Mouse (Mus musculus) gastrocnemius, postnatal 36 days (tissue): ENCODE data around the gene Stx11. TPM values are rescaled to one million over a fixed set of nuclear protein-coding genes. Genes with fewer than 3 reads are reported as not detected.
A peak's percentile ranks its signal among the peaks of the same experiment; 100 is the strongest.
"Not testable (repeated sequence)": the region's sequence is repeated elsewhere in the genome, so short reads cannot be mapped to it uniquely, and the experiment has no call there.

Source experiments
- DNase-seq, 2 experiments: peaks; one replicate each; pipeline ENCODE4 v3.0.0; 2022
- intact Hi-C: fragments of 180-260 bp; cut with DNase I; formaldehyde crosslinking; loops from one replicate; pipeline ENCODE4 v1.15.1; 2025
- total RNA-seq, 2 experiments: library from RNA; stranded (reverse); gene quantifications; 2 replicates each; pipeline ENCODE4 v1.2.3; 2021

Gene Stx11
- total RNA-seq, 2 experiments from 2014 or later: 0.20 to 0.48 TPM

GRCm38 (mm10) chr10:12963362-12964147, 543 bp downstream of the Stx11 start:
- intact Hi-C loops: no loop called here
- no peak for DNase-seq

- intact Hi-C loops: no loop called here
- DNase-seq: no peak
Observed at GRCm38 (mm10) chr10:12962238-12962637, 1.9 kb downstream of the Stx11 start.

- intact Hi-C loops: no loop called here
- DNase-seq: no peak
Observed at GRCm38 (mm10) chr10:12961546-12961945, 2.6 kb downstream of the Stx11 start.

DNA sequence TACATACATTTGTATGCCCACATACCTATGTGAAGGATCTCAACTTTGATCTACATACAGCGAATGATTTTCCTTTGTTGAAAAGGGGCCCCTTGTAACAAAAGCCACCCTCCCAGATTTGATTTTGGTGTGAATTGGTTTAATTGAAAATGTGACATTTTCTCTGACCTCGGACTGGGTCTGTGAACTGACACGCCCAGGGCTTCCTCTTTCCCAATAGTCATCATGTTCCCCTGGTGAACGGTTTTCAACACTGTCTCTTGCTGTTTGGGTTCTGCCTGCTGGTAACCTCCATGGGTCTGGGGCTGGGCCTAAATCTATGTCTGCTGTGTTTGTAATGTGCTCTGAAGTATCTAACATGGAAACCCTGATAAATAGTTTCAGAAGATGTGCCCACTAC, 6.8 kb downstream of the Stx11 start:
- intact Hi-C loops: no loop called here

DNA sequence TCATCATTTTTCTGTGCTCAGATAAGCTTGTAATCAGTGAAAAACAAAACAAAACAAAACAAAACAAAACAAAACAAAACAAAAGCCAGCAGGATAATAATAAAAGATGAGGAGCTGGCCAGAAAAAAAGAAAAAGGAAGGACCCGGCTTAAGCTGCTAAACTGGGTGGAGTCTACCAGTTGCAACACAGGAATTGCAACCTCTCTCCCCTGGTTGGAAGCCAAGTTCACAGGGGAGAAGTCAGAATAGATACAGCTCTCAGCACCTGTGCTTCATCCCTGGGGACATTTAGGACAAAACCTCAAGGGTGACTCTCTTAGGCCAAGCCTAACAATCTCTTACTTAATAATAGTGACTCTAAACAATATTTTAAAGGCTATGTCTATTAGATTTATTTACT, 8.3 kb downstream of the Stx11 start:
- DNase-seq: no peak
- intact Hi-C loops: no loop called here

More for the DNA sequence above, 6.8 kb downstream of the Stx11 start:
- DNase-seq: no peak

GRCm38 (mm10) chr10:12951358-12951757, 12.7 kb downstream of the Stx11 start:
- DNase-seq, intact Hi-C loops: not testable (repeated sequence)

GRCm38 (mm10) chr10:12949299-12949698, 14.8 kb downstream of the Stx11 start:
- DNase-seq: no peak
- intact Hi-C loops: no loop called here

GRCm38 (mm10) chr10:12947606-12948005, 16.5 kb downstream of the Stx11 start:
- intact Hi-C loops: no loop called here
- no peak for DNase-seq

DNA sequence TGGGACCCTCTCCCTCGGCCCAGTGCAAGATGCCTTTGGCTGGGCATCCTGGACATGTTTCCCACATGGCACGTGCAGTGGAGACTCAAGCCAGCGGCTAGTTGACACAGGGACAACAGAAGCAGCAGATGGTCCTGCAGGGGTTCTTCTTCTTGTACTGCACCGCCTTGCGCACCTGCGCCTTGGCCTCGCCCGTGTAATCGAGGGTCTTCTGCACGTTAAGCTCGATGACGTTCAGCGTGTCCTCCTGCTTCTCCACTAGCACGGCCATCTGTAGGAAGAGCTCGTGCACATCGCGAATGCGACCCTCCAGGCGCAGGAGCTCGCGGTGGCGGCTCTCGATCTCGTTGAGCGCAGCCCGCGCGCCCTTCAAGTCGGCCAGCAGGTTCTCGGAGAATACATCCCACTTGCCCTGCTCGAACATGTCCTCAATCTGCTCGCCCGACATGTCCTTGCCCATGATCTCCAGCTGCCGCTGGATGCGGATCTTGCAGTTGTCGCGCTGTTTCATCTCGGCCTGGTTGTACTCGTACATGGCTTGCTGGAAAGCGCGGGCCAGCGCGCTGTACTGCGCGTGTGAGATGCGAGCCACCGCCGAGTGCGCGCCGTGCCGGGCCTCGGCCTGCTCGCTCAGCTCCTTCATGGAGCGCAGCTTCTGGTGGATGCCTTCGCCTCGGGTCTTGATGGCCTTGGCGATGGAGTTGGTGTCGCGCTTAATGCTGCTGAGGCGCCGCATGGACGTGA, 22.9 kb downstream of the Stx11 start:
- no peak for DNase-seq
- intact Hi-C loops: no loop called here

GRCm38 (mm10) chr10:12938763-12939162, 25.3 kb downstream of the Stx11 start:
- no peak for DNase-seq
- intact Hi-C loops: no loop called here

DNA sequence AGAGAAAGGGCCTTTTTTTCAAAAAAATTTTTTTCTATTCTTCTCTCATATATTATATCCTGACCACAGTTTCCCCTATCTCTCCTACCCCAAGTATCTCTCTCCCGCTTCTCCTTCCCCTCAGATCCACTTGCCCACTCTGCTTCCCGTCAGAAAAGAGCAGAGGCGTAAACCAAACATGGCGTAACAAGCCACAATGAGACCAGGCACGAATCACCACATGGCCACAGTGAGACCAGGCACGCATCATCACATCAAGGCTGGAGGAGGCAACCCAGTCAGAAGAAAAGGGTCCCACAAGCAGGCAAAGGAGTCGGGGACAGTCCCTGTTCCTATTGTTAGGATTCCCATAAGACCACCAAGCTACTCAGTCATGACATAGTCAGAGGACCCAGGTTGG, 28.0 kb downstream of the Stx11 start:
- intact Hi-C loops: no loop called here
- no peak for DNase-seq

GRCm38 (mm10) chr10:12935575-12935974, 28.5 kb downstream of the Stx11 start:
- DNase-seq: no peak
- intact Hi-C loops: no loop called here

DNA sequence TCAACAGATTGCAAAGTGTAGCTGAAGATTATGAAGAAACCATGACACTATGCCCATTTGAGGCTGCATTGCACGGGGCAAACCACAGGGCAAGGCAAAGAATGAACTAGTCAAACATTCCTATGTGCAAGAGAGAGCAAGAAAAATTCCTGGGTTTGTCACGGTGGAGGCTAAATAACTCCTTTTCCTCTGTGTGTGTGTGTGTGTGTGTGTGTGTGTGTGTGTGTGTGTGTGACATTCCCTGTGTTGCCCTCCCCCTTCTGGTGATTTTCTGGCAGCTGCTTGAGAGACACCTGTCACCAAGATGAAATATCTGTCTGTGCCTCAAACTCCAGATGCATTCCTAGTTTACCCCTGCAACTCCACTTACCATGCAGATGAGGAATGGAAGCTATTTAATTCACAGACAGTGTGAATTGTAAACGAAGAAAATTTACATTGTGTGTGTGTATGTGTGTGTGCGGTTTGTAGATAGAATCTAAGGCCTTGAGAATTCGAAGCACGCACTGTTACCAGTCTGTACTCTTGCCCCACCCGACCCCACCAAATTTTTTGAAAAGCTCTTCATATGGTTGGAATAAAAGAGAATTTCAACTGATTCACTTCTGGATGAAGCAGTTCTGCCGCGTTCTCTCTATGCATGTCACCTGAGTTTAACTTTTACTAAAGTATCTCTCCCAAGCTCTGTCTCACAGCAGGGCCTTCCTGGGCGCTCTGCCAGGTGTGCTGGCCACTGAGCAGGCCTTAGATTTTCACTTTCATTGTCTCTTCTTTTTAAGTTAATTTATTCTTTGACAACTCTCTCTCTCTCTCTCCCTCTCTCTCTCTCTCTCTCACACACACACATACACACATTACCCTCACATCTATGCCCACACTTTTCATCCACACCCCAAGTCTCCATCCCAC, 32.4 kb downstream of the Stx11 start:
- intact Hi-C loops: no loop called here
- no peak for DNase-seq

GRCm38 (mm10) chr10:12930351-12930905, 33.7 kb downstream of the Stx11 start:
- no peak for DNase-seq
- intact Hi-C loops: no loop called here

- intact Hi-C loops: loop anchor here (5.0 kb wide), 1 partner anchor 62 kb away; no protein-coding TSS in a partner anchor
- no peak for DNase-seq
Observed at GRCm38 (mm10) chr10:12929857-12930174, 34.3 kb downstream of the Stx11 start.

GRCm38 (mm10) chr10:12929149-12929856, 34.8 kb downstream of the Stx11 start:
- intact Hi-C loops: loop anchor here (5.0 kb wide), 1 partner anchor 63 kb away; no protein-coding TSS in a partner anchor
- no peak for DNase-seq

- intact Hi-C loops: loop anchor here (5.0 kb wide), 1 partner anchor 64 kb away; no protein-coding TSS in a partner anchor
- DNase-seq: no peak
Observed at GRCm38 (mm10) chr10:12928193-12928592, 35.9 kb downstream of the Stx11 start.

DNA sequence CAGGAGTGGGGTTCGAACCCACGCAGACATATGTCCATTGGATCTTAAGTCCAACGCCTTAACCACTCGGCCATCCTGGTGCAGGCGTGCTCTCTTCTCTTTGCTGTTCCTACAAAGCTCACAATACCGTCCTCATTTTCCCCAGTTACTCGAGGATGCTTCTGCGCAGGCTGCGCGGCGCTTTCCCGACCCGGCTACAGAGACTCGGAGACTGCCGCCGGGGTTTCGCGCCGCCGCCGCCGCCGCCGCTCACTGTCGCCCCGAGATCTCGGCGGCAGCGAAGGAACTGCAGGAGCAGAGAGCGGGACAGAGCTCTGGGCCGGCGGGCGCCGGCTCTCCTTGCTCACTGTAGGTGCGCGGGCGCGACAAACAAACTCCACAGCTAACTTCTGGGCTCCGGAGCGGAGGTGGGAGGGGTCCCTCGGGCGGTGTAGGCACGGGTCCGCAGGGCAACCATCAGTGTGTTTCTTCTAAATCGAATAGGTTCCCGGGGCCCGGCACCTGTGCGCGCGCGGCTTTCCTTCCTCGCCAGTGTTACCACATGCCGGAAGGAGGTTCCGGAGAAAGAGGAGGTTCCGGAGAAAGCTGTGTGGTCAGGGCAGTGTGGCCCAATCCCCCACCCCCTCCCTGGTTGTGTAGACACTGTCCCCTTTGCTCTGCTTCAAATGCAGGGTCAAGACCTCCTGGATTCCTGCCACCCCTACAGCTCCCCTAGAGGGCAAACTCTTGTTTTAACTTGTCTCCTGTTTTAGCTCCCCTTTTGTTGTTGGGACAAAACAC, 41.3 kb downstream of the Stx11 start:
- intact Hi-C loops: loop anchor here (2.0 to 5.0 kb wide), 2 partner anchors 54 to 230 kb away; partner anchors contain the start of gene Utrn
- peak; percentile 89 to 95 for DNase-seq

- intact Hi-C loops: loop anchor here (2.0 to 5.0 kb wide), 2 partner anchors 53 to 230 kb away; partner anchors contain the start of gene Utrn
- no peak for DNase-seq
Observed at GRCm38 (mm10) chr10:12922077-12922573, 42.0 kb downstream of the Stx11 start.
